Comparison of ENCODE assay signal across 16 mouse cellular contexts in the genomic region with DNA sequence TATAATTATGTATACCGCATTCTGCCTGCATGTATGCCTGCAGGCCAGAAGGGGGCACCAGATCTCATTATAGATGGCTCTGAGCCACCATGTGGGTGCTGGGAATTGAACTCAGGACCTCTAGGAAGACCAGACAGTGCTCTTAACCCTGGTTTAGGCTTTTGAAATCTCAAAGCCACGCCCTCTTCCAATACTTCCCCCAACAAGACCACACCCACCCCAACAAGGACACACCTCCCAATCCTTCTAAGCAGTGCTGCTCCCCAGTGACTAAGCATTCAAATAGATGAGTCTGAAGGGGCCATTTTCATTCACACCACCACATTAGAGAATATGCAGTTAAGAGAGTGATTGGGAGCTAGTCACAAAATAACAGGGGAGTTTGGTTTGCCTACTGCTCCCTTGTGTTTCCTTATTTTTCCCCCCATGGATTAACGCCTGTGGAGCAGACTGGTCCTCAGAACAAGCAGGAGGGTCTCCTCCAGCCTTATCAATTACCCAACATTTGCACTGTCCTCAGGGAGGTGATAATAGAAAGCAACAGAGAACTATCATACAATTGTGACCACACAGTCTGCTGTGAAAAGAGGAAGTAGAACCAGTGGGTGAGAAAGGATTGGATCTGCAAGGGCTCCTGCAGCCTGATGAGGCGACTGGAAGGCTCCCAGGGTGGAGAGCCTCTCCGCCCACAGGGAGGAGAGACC. TPM values are rescaled to one million over a fixed set of nuclear protein-coding genes. Genes with fewer than 3 reads are reported as not detected.
DNase-seq lines count a peak whose midpoint lies in the region; ATAC-seq and TF ChIP-seq lines count a peak whose summit lies in the region.
"Had no signal": no experiment of that assay in that cellular context is flagged by ENCODE, and none has a peak within 500 bp of the region (broad histone marks: within the 10 kb centered on the region; RNA-seq: fewer than 3 reads in every experiment).

No protein-coding gene starts in this region.

- ATAC-seq in midbrain, postnatal 0 days (ENCODE audit: low FRiP score): no peak
- ATAC-seq in midbrain, embryonic 14.5 days (ENCODE audit: low FRiP score, low TSS enrichment): no peak
- peak; percentile 52; the same call in 1 of the 2 replicates for ATAC-seq in liver, embryonic 13.5 days (ENCODE audit: low read depth)
- ATAC-seq: forebrain, embryonic 14.5 days had no signal

- H3K4me3 ChIP-seq in midbrain, postnatal 0 days (ENCODE audit: low read depth, low read length): no peak overlapping the region
- no peak overlapping the region for H3K4me3 ChIP-seq in midbrain, embryonic 14.5 days (replicated peaks; ENCODE audit: low read depth, low read length)
- H3K4me3 ChIP-seq in MEL (ENCODE audit: control insufficient read depth in 1 of 2, insufficient read depth in 1 of 2, low read depth in 2 of 2, low read length in 2 of 2): peak overlapping the region; percentile 19 to 47
- H3K4me3 ChIP-seq in liver, embryonic 13.5 days (replicated peaks): no peak overlapping the region
- H3K4me3 ChIP-seq: heart, embryonic 12.5 days; hindbrain, embryonic 12.5 days had no signal

- no peaks in the 10 kb centered on the region for H3K9me3 ChIP-seq in midbrain, postnatal 0 days (ENCODE audit: low read length)
- H3K9me3 ChIP-seq in midbrain, embryonic 14.5 days (ENCODE audit: control insufficient read depth, low read length): no peaks in the 10 kb centered on the region
- no peaks in the 10 kb centered on the region for H3K9me3 ChIP-seq in MEL (replicated peaks; ENCODE audit: insufficient read depth, low read length)
- H3K9me3 ChIP-seq in liver, embryonic 13.5 days (replicated peaks): no peaks in the 10 kb centered on the region
- H3K9me3 ChIP-seq: heart, embryonic 12.5 days had no signal

- TF ChIP-seq POLR2A in MEL (IDR thresholded peaks at IDR 0.05; ENCODE audit: control insufficient read depth in 1 of 2, insufficient read depth in 1 of 2, low read depth in 1 of 2, low read length in 2 of 2, poor library complexity in 1 of 2): no peak

- no peak overlapping the region for H3K9ac ChIP-seq in midbrain, postnatal 0 days (replicated peaks; ENCODE audit: low read length, poor library complexity, severe bottlenecking)
- no peak overlapping the region for H3K9ac ChIP-seq in midbrain, embryonic 14.5 days (replicated peaks; ENCODE audit: low read length)
- H3K9ac ChIP-seq in MEL (ENCODE audit: control insufficient read depth, low read depth, low read length, poor library complexity, severe bottlenecking): peak overlapping the region; percentile 46
- H3K9ac ChIP-seq in liver, embryonic 13.5 days: no peak overlapping the region
- H3K9ac ChIP-seq: heart, embryonic 12.5 days; hindbrain, embryonic 12.5 days had no signal

- no peak overlapping the region for H3K4me2 ChIP-seq in midbrain, postnatal 0 days (ENCODE audit: low read depth, low read length, poor library complexity, severe bottlenecking)
- no peak overlapping the region for H3K4me2 ChIP-seq in midbrain, embryonic 14.5 days (ENCODE audit: low read length)
- H3K4me2 ChIP-seq in liver, embryonic 13.5 days: no peak overlapping the region
- H3K4me2 ChIP-seq: heart, embryonic 12.5 days; hindbrain, embryonic 12.5 days had no signal

- no peaks in the 10 kb centered on the region for H3K27me3 ChIP-seq in midbrain, postnatal 0 days (ENCODE audit: insufficient read depth, low read length)
- H3K27me3 ChIP-seq in midbrain, embryonic 14.5 days (ENCODE audit: control insufficient read depth, insufficient read depth, low read length): no peaks in the 10 kb centered on the region
- H3K27me3 ChIP-seq in MEL (ENCODE audit: control insufficient read depth in 1 of 2, insufficient read depth in 2 of 2, low read length in 2 of 2): no peaks in the 10 kb centered on the region
- no peaks in the 10 kb centered on the region for H3K27me3 ChIP-seq in liver, embryonic 13.5 days
- H3K27me3 ChIP-seq: heart, embryonic 12.5 days; hindbrain, embryonic 12.5 days had no signal

- DNase-seq in midbrain, postnatal 0 days (ENCODE audit: low spot score): no peak
- no peak for DNase-seq in midbrain, embryonic 14.5 days
- DNase-seq in MEL (ENCODE audit: low read depth, low spot score): peak; percentile 95
- peak; percentile 17 for DNase-seq in liver, embryonic 13.5 days
- no peak for DNase-seq in retina, embryonic 14.5 days (ENCODE audit: low spot score)
- no peak for DNase-seq in retina, postnatal 1 day
- DNase-seq in right cerebral cortex, adult 18-20 months: no peak
- DNase-seq: adrenal gland, adult 2 months; kidney, adult 11 months; kidney, postnatal 4 days had no signal

- no peak; the same call in 1 of the 2 replicates for TF ChIP-seq RAD21 in MEL (IDR thresholded peaks at IDR 0.05; ENCODE audit: low read depth, low read length)

- no peaks in the 10 kb centered on the region for H3K36me3 ChIP-seq in midbrain, postnatal 0 days (ENCODE audit: insufficient read depth, low read length)
- H3K36me3 ChIP-seq in midbrain, embryonic 14.5 days (ENCODE audit: control insufficient read depth, insufficient read depth, low read length): no peaks in the 10 kb centered on the region
- peaks cover 0 to 17% of the 10 kb centered on the region in 2 experiments; a peak in 2 of 4 replicates for H3K36me3 ChIP-seq in MEL (ENCODE audit: control insufficient read depth in 1 of 2, insufficient read depth in 2 of 2, low read length in 2 of 2)
- H3K36me3 ChIP-seq in liver, embryonic 13.5 days: no peaks in the 10 kb centered on the region
- H3K36me3 ChIP-seq: heart, embryonic 12.5 days; hindbrain, embryonic 12.5 days had no signal

- TF ChIP-seq CTCF in midbrain, postnatal 0 days (IDR thresholded peaks at IDR 0.05): peak; percentile 40
- TF ChIP-seq CTCF in MEL (IDR thresholded peaks at IDR 0.05 in 2 of 3, conservative IDR thresholded peaks at IDR 0.05 in 1 of 3; ENCODE audit: control insufficient read depth in 1 of 3, insufficient read depth in 1 of 3, low read depth in 2 of 3, low read length in 3 of 3, poor library complexity in 1 of 3, severe bottlenecking in 1 of 3): peak; percentile 13 to 41 (median 40); a peak in 4 of 6 replicates

- 73% methylated on average over 5 of the region's 5 CpGs for WGBS in midbrain, postnatal 0 days
- 79% methylated on average over 5 of the region's 5 CpGs for WGBS in midbrain, embryonic 14.5 days
- 42% methylated on average over 5 of the region's 5 CpGs for WGBS in liver, embryonic 13.5 days (ENCODE audit: insufficient replicate concordance)

- peaks cover 3% of the 10 kb centered on the region; the same call in 1 of the 2 replicates for H3K4me1 ChIP-seq in midbrain, postnatal 0 days (ENCODE audit: insufficient read depth, low read length)
- H3K4me1 ChIP-seq in midbrain, embryonic 14.5 days (ENCODE audit: control insufficient read depth, insufficient read depth, low read length): 0 out of 2 replicates have a peak, but pooled peaks cover 5% of the 10 kb centered on the region
- H3K4me1 ChIP-seq in MEL (ENCODE audit: control insufficient read depth in 1 of 2, insufficient read depth in 2 of 2, low read length in 2 of 2): peaks cover 0 to 20% of the 10 kb centered on the region in 2 experiments
- peaks cover 14% of the 10 kb centered on the region; the same call in 1 of the 2 replicates for H3K4me1 ChIP-seq in liver, embryonic 13.5 days (replicated peaks)

- H3K79me2 ChIP-seq in MEL (ENCODE audit: control insufficient read depth, insufficient read depth, low read length, poor library complexity): no peaks in the 10 kb centered on the region; the same call in 1 of the 2 replicates

- peak; percentile 93 to 98 for TF ChIP-seq EP300 in MEL (IDR thresholded peaks at IDR 0.05; ENCODE audit: low read depth in 1 of 2, low read length in 2 of 2)

- H3K27ac ChIP-seq in midbrain, postnatal 0 days (ENCODE audit: low read depth, low read length): no peak overlapping the region
- H3K27ac ChIP-seq in midbrain, embryonic 14.5 days (replicated peaks; ENCODE audit: low read depth, low read length): no peak overlapping the region
- peak overlapping the region; percentile 91 for H3K27ac ChIP-seq in MEL (ENCODE audit: control insufficient read depth, low read depth, low read length)
- H3K27ac ChIP-seq in liver, embryonic 13.5 days: no peak overlapping the region
- H3K27ac ChIP-seq: hindbrain, embryonic 12.5 days had no signal

TF ChIP-seq in MEL, 35 proteins besides CTCF, POLR2A, EP300 and RAD21 (continues in another document):
- TF ChIP-seq NELFE (IDR thresholded peaks at IDR 0.05; ENCODE audit: low read depth, low read length) (peak; percentile 39), RCOR1 (IDR thresholded peaks at IDR 0.05; ENCODE audit: low read depth, low read length) (peak; percentile 95), TAL1 (IDR thresholded peaks at IDR 0.05; ENCODE audit: low read length) (peak; percentile 91), SIN3A (IDR thresholded peaks at IDR 0.05; ENCODE audit: low read length) (peak; percentile 84), GATA1 (IDR thresholded peaks at IDR 0.05; ENCODE audit: low read depth, low read length) (peak; percentile 97), ETS1 (IDR thresholded peaks at IDR 0.05; ENCODE audit: low read depth, low read length) (peak; percentile 80), JUND (IDR thresholded peaks at IDR 0.05; ENCODE audit: low read depth, low read length) (peak; percentile 80; the same call in 1 of the 2 replicates), TBP (IDR thresholded peaks at IDR 0.05; ENCODE audit: low read depth, low read length) (peak; percentile 56; the same call in 1 of the 2 replicates), MAZ (IDR thresholded peaks at IDR 0.05; ENCODE audit: low read depth, low read length) (peak; percentile 46; the same call in 1 of the 2 replicates), MAFK (IDR thresholded peaks at IDR 0.05; ENCODE audit: borderline replicate concordance, low read depth, low read length) (no peak), MYB (IDR thresholded peaks at IDR 0.05; ENCODE audit: low read depth, low read length) (peak; percentile 28; the same call in 1 of the 2 replicates)

RNA-seq across cellular contexts. Expression of gene Chrna9, which starts 25.3 kb away (rescaled TPM):
- not detected in 2 replicates for total RNA-seq in midbrain, postnatal 0 days (2014; rRNA removed)
- not detected in 2 replicates for polyA plus RNA-seq in midbrain, postnatal 0 days (2015; fragmentation: Nextera tagmentation; extraction: Ambion mirVana)
- polyA plus RNA-seq in midbrain, embryonic 14.5 days (2014; fragmentation: Nextera tagmentation; extraction: Ambion mirVana): not detected in 2 replicates
- total RNA-seq in MEL (2012; rRNA removed): not detected in 2 replicates
- polyA plus RNA-seq in MEL (2012; ENCODE audit: insufficient read depth in 1 of 2, insufficient read length in 2 of 2, low read depth in 1 of 2, low replicate concordance in 2 of 2, missing spikeins in 1 of 2): not detected
- not detected in 2 replicates for polyA plus RNA-seq in liver, embryonic 13.5 days (2015; fragmentation: Nextera tagmentation; extraction: Ambion mirVana)
- total RNA-seq: adrenal gland, adult 2 months; left cerebral cortex, adult 8-10 months; liver, adult 2 months had no signal
- polyA plus RNA-seq: adrenal gland, adult 2 months; forebrain, embryonic 14.5 days; liver, adult 2 months had no signal

RNA-seq across cellular contexts. Expression of gene 9130230L23Rik, which starts 44.0 kb away (rescaled TPM):
- total RNA-seq in midbrain, postnatal 0 days (2014; rRNA removed): not detected in 2 replicates
- not detected in 2 replicates for polyA plus RNA-seq in midbrain, postnatal 0 days (2015; fragmentation: Nextera tagmentation; extraction: Ambion mirVana)
- polyA plus RNA-seq in midbrain, embryonic 14.5 days (2014; fragmentation: Nextera tagmentation; extraction: Ambion mirVana): not detected in 2 replicates
- not detected in 2 replicates for total RNA-seq in MEL (2012; rRNA removed)
- polyA plus RNA-seq in MEL (2012; ENCODE audit: insufficient read depth in 1 of 2, insufficient read length in 2 of 2, low read depth in 1 of 2, low replicate concordance in 2 of 2, missing spikeins in 1 of 2): under 1 TPM in 1 of 2 experiments, not detected in 1; 0.22 TPM
- polyA plus RNA-seq in liver, embryonic 13.5 days (2015; fragmentation: Nextera tagmentation; extraction: Ambion mirVana): not detected in 2 replicates
- total RNA-seq: gastrocnemius, adult 18-20 months; left cerebral cortex, adult 8-10 months had no signal
- polyA plus RNA-seq: forebrain, embryonic 14.5 days; hindbrain, embryonic 12.5 days; liver, adult 2 months had no signal

Comparison
In these comparisons a context has a peak if more than half of its experiments do, and no peak if none do; other contexts are left out.
1. DNase-seq: peak in MEL (single experiment) and liver, embryonic 13.5 days (single experiment); none in midbrain, postnatal 0 days (single experiment), midbrain, embryonic 14.5 days (single experiment), retina, embryonic 14.5 days (single experiment), retina, postnatal 1 day (single experiment) and right cerebral cortex, adult 18-20 months (single experiment).
2. H3K4me3 ChIP-seq: peak in MEL (2 of 2); none in midbrain, postnatal 0 days (single experiment), midbrain, embryonic 14.5 days (single experiment) and liver, embryonic 13.5 days (single experiment).